Mouse (Mus musculus) ZHBTc4 (cell line): ENCODE results near the gene Edem3.
A peak's percentile ranks its signal among the peaks of the same experiment; 100 is the strongest.

ENCODE experiments used
- DNase-seq: peaks from one replicate; pipeline ENCODE4 v3.0.0-alpha.2; 2011; ENCODE audit warnings: low read depth, low spot score

Edem3 gene

DNA sequence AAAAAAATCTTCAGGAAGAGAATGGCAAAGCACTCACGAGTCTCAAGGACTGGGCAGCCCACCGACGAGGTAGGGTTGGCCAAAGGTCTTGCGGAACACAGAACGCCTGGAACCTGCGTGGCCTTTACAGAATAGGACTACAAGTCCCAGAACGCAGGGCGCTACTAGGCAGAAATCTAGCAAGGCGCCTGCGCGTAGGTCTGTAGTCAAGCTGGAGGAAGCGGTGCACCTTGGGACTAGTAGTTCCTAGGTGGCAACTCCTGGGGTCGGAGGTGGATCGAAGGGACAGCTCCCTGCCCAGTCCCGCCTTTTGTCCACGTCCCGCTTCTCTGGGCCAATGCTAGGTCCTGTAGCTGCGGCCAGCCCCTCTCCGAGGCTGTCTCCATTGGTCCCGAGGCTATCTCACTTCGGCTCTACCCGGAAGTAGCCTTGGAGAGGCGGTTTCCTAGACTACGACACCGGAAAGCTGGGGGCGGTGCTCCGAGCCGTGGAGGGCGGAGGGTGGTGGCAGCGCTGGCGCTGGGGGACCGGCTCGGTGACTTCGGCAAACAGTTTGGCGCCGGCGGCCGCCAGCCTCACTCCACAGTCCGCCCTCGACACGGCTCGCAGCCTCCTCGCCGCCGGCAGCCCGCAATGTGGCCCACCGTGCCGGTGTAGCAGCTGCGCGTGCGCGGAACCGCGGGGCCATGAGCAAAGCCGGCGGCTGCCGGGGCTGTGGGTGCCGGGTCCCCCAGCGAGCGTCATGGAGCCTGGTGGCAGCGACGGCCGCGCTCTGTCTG, at the start of gene Edem3:
Edem3 (plus strand) TSS at position 491 of the 779 bp plus-strand sequence.
- peak; percentile 99 for DNase-seq

DNA sequence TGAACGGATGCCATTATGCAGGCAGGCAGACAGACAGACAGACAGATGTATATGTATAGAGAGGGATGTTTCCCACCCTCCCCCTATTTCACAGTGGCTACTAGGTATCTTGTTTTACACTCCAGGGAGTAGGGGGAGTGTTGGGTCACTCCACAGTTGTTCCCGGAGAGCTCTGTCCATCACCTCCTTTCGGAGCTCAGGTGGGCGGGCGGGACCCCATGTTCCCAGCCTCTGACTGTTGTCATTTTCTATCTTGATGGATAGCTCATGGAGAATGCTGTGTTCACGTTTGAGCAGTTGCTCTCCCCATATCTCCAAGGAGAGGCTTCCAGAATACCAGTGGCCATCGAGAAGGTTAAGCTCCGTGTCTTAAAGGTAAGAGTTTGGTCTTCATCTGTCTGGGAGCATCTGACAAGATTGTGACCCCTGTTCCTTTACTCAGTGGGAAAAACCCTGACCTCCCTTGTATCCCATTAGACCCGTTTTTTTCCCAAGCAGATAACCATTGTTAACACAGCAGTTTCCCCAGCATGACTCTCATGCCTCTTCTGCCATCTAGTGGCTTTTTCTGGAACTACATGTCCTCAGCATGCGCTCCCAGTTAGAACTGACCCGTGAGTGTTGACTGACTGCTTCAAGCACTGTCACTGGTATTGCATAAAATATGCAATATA, 49.3 kb upstream of the Edem3 start:
- peak; percentile 84 for DNase-seq

DNA sequence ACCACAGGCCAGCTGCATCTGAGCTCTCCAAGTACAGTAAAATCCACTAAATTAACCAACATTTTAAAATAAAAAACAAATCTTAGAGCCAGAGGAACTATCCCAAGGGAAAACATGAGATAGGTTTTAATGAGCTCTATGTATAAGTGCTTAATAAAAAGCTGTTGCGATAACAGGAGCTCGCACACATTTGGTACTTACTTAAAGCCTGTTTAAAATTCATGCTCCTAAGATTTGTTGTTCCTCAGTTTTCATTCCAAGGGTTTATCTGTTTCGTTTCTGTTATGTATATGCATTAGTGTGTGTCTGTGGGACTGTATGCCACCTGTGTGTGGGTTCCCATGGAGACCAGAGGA, 48.8 kb upstream of the Edem3 start:
- DNase-seq: no peak

DNA sequence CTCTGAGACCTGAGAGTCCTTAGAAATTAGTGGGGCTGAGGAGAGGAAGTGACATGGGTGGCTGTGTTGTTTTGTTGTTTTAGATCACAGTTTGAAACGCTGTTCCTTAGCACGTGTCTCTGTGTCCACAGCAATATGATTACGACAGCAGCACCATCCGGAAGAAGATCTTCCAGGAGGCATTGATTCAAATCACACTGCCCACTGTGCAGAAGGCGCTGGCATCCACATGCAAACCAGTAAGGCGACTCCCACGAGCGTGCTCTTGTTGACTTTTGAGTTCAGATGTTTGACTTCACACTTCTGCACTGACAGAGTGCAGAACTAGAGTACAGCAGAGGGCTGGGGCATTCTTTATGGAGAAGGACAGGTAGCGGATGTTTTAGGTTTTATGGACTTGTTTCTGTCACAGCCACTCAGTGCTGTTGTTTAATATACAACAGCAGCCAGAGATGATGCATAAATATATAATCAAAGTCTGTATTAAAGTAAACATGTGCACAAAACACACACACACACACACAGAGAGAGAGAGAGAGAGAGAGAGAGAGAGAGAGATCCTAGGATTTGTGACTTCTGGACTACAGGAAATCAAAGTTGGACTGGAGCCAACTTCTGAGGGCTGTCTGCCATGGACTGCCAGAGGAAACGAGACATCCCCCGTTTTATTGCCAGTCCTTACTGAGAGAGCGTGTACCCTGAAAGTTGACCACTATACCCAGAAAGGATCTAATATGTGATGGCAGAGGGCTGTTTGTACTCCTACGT, 46.0 kb upstream of the Edem3 start:
- no peak for DNase-seq

DNA sequence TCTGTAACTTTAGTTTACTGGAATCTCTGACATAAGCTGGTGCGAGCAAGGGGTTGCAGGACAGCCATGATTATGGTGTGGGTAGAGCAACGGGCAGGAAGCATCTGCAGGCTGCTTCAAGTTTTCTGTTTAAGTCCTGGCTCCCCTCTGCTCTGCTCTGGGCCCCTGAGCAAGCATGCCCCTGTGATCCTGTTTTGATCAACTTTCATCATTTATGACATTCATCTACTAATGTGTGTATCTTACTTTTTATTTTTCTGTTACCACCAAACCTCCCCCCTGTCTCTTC, 45.5 kb upstream of the Edem3 start:
- no peak for DNase-seq

DNA sequence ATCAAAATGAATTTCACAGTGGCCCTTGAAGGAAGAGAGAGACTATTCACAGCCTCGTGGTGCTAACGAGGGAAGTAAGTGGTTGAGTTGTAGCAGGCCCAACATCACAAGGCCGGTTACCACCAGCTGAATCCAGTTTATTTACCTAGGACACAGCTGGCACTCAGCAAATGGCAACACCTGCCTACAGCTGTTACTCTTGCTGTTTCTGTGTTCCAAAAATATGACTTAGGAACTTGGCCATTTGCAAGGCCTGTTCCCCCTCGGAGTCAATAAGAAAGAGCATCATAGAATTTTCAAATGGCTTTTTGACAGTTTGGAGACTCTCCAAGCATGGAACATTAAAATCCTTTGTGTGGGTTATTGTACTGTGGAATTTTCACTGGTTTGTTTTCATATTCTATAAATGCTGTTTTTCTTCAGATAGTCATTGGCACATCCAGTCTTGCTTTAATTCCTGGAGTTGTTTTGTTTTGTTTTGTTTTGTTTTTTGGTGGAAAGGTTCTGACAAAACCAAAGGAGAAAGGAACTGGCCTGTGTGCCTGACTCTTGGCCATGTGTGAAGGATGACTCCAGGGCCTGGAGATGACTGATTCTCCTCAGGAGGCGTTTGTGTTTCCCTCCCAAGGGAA, 44.6 kb upstream of the Edem3 start:
- no peak for DNase-seq

DNA sequence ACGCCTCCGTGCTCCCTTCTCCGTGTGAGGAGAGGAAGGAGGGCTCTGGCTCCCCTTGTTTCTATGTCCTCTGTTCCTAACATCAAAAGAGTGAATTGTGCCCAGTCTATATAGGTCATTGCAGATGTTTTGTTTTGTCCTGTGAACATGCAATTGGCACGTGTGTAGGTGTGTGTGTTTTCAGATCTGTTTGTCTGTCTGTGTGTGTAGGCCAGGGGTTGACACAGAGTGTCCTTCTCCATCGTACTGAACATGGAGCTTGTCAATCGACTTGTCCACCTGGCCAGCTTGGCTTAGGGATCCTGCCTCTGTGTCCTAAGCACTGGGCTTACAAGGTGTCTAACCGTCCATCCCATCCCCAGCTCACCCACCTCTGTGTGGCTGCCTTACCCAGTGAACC, 44.1 kb upstream of the Edem3 start:
- no peak for DNase-seq

DNA sequence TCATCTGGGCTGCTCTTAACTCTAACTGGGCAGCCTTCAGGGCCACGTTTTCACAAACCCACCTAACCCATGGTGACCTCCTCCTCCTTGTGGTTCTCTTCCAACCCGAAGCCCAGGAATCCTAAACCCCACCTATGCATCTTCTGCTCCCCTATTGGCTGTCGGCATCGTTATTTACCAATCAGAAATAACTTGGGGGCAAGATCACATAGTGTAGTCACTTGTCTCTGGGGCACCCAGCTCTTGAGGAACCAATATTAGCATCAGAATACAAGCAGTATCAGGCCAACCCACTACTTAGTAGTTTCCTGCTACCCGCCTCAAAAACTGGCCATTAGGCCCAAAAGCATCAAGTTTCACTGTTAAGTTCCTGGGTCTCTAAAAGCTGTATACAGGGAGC, 42.5 kb upstream of the Edem3 start:
- DNase-seq: peak; percentile 87

DNA sequence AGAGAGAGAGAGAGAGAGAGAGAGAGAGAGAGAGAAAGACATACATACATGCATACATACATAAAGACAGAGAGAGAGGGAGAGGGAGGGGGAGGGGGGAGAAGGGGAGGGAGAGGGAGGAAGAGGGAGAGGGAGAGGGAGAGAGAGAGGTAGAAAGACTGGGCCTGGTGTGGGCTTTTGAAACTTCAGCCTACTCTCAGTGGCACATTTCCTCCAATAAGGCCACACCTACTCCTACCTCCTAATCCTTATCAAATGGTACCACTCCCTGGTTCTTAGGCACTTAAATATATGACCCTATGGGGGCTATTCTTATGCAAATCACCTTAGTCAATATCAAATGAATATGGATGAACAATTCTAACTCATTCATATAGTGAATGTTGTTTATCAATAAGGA, 41.5 kb upstream of the Edem3 start:
- no peak for DNase-seq

DNA sequence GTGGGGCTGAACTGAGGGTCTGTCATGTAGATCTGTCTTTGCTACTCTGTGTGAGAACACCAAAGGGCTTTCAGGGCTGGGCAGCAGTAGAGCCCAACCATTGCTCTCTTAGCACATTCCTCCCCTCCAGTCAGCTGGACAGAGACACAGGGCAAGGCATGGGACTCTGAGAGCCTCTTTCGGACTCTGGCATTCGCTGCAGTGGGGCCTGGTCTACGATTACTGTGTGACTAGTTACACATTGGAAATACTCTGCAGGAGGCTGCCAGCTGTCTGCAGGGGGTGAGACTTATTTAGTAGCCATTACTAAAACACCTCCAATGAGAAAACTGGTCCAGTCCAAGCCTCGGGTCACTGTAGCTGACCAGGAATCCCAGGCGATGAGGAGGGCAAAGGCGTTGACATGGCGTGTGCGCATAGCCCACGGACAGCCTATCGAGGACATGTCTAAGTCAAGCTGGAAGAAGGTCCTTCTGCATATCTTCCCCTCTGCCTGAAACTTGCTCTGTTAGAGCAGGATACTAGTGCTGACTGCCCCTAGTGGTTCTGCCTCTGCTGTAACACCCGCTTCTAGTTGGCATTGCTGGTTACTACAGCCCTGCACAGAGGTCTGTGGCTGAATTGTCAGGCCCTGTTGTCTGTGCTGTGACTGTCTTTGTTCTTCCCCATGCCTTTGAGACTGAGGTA, 39.0 kb upstream of the Edem3 start:
- DNase-seq: peak; percentile 62

DNA sequence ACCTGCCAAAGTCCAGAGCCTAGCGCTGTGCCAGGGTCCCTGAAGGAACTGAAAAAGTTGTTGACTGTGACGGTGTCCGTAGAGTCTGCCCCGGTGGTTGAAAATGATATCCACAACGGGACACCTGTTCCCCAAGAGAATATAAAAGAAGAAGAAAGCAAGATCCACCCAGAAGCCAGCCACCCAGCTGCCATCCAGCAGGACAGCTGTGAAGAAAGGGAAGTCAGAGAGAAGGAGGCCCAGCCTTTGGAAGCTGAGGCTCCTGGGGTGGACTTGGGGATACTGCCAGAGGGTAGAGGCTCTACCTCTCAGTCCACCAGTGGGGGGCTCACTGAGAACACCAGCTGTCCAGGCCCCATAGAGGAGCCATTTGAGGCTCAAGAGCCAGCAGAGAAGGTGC, 37.5 kb upstream of the Edem3 start:
- DNase-seq: no peak

DNA sequence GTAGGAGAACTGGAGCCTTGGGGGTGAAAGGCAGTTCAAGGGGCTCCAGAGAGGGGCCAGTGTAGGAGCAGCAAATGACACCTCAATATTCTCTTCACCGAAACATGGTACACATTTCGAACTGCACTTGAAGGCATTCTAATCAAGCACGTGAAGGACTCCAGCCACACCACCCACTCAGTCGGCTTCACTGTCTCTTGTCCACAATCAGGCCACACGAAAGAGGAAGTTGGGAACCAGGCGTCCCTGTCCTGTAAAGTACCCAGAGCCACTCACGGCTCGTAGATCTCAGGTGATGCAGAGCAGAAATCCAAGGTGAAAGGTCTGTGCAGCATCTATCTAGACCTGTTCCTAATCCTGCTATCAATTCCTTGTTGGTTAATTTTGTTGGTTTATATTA, 36.6 kb upstream of the Edem3 start:
- DNase-seq: no peak

DNA sequence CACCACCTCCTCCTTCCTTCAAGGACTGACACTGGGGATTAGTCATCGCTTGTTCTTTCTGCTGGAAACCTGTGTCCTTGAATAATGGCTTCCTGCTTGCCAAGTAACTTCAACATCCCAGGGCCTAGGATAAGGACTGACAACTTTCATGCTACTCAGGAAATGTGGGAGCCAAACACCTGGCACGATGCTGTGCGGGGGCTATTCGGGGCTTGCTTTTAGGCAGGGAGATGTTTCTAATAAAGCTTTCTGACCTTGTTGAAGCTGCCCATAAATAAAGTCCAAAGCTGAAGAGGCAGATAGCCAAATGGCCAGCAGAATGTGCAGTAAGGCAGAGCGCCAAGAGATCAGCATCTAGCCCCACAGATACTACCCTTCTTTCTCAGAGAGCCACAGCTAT, 35.3 kb upstream of the Edem3 start:
- no peak for DNase-seq

DNA sequence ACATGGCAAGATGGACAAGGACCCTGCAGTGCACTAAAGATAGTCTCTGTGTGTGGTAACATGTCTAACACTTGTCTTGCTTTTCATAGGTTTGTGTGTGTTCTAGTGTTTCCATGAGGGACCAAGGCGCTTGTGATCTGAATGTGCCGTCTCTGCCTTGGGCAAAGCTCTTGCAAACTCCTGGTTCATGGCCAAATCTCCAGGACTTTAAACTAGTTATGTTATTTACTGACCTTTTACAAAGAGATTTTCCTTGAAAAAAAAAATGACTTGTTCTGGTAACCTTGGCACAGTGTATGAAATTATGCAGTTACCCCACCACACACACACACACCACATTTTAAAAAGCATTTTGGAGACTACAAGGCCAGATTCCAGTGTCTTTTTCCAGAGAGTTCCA, 34.6 kb upstream of the Edem3 start:
- DNase-seq: no peak

DNA sequence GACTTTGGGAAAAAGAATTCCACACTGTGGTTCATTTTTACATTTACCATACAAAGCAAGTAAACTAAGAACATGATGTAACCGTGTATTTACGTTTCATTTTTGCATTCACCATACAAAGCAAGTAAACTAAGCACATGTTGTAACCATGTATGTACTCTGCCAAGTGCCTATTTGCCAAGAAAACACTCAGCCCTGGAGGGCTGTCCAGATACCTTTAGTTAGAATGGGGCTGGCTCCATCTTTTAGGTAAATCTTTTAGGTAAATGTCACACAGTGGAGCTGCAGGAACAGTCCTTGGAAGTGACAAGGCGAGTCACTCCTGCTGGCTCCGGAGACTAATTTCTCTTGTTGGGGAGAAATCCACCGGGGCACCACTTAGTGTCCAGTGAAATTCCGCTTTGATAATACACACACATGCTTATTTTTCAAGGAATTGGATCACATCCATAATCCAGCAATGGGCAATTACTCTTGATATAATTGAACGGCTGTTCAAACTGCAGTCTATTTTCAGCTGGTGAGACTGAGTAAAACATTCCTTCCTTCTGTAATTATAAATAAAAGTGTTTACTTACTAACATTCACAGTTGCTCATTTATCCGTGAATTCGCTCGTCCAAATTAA, 33.7 kb upstream of the Edem3 start:
- DNase-seq: no peak

DNA sequence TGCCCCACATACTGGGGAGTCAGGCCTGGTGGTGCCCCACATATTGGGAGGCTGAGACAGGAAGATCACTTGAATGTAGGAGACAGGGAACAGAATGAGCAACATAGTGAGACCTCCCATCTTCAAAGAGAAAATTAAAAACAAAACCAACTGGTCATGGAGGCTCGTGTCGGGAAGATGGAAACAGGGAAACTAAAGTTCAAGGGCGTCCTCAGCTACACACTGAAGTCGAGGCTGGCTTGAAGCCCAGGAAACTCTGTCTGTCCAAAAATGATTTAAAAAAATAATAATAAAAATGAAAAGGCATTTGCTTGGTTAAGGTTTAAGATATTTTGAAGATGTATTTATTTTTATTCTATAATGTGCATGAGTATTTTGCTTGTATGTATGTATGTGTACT, 31.4 kb upstream of the Edem3 start:
- no peak for DNase-seq

DNA sequence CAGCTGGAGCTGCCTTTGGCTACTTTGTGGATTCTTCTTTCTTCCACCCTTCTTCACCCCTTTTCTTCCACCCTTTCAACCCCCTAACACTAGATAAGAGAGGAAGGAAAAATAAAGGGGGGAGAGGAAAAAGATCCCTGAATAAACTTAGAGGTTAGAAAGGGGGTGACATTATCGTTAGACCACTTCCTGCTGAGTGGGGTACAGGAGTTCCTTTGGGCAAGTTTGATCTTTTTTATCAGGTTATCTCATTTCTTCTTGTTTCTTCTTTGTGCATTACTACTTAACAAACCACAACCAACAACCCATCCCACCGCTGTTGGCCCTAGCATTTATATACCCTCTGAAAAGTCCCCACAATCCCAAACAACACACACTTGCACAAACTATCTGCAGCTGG, 29.6 kb upstream of the Edem3 start:
- DNase-seq: no peak

DNA sequence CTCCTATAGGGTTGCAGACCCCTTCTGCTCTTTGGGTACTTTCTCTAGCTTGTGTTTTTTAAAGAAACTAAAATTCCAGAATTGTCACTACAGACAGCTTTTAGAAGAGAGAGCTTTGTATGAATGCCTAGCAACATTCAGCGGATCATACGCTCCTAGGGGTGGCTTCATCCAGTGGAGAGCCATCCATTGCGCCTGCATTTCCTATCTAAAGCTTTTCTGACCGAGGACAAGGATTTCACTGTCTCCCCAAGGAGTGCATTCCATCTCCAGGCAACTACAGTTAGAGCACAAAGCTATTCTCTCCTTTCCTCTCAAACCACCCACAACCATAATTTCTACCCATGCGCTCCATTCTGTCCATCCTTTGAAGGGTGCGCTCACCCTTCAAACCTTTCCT, 28.8 kb upstream of the Edem3 start:
- DNase-seq: no peak

DNA sequence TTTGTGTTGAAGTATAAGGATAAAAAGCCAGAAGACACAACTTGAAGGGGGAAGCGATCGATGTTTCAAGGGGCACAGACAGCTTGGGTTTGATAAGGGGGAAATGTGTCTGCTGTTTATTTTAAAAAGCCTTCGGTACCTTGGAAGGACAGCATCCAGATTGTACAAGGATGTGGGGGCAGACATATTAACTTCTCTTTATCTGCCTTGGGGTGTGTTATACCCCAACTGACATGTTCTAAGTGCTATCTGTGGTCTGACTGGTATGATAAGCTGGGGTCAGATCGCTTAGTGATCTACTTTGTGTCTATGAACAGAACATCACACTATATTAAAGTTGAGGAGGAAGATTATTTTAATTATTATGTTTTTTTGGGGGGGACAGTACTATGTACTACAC, 27.0 kb upstream of the Edem3 start:
- no peak for DNase-seq

DNA sequence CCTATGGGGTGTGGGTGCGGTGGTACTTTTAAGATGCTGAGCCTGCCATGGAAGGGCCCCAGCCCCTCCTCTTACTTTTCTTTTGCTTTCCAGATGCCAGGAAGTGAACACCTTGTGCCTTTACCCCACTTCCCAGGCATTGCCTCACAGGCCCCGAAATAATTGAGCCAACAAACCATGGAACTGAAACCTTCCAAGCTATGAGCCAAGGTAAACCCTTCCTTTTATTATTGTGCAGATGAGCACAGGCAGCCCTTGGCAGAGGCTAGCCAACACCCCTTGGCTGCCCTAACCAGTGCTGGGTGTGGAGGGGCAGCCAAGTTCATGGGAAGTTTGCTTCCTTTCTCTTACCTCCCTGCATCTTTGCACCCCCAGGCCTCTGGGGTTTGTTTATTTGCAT, 18.0 kb upstream of the Edem3 start:
- peak; percentile 44 for DNase-seq

DNA sequence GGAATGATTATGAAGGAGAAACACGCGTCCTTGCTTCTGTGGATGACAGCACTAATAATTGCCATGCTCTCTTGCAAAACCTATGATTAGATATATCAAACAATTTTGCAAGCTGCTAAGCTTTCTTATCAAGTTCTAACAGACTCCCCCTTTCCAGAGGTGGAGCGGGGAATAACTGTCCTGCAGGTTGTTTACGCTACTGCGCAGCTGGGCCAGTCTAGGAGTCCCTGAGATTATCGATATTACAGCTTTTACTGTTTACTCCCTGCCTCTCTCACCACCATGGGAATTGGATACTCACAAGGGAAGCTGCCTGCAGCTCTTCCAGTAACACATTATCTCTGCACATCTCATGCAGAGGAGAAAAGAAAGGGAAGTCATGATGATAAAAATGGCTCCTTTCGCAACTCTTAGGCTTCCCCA, 14.0 kb upstream of the Edem3 start:
- no peak for DNase-seq
